Mouse (Mus musculus): Measurements from ENCODE around the gene Cdc42ep2. TPM values are rescaled to one million over a fixed set of nuclear protein-coding genes. Genes with fewer than 3 reads are reported as not detected.

Gene Cdc42ep2
- polyA plus RNA-seq, 1 experiment from 2014 or later = 3.9 TPM

GRCm38 (mm10) chr19:5912103-5913006 lies 12.3 kb downstream of the Cdc42ep2 start:
- Histone ChIP-seq H3K4me1 (ENCODE audit: control insufficient read depth, insufficient read depth, low read length) (peaks cover 13% of the 10 kb centered on the region), H3K4me2 (ENCODE audit: low read depth) (peak overlapping the region; percentile 49), H3K27me3 (ENCODE audit: control insufficient read depth, insufficient read depth, low read length) (no peaks in the 10 kb centered on the region), H3K9me3 (ENCODE audit: control insufficient read depth, low read length) (no peaks in the 10 kb centered on the region), H3K4me3 (ENCODE audit: low read depth, low read length) (peak overlapping the region; percentile 99), H3K36me3 (ENCODE audit: control insufficient read depth, insufficient read depth, low read length) (no peaks in the 10 kb centered on the region; the same call in 1 of the 2 replicates), H3K9ac (ENCODE audit: low read length) (peak overlapping the region; percentile 96), H3K27ac (ENCODE audit: low read depth, low read length) (peak overlapping the region; percentile 80)
- ATAC-seq (ENCODE audit: insufficient read depth, low FRiP score, low TSS enrichment) (peak; percentile 90), DNase-seq (ENCODE audit: low spot score) (peak; percentile 100)
- WGBS = under 1% methylated on average over 59 of the region's 59 CpGs

- H3K9me3 ChIP-seq (ENCODE audit: control insufficient read depth, low read length) = no peaks in the 10 kb centered on the region
- H3K27ac ChIP-seq (ENCODE audit: low read depth, low read length) = peak overlapping the region; percentile 80
- H3K4me3 ChIP-seq (ENCODE audit: low read depth, low read length) = peak overlapping the region; percentile 99
- H3K4me2 ChIP-seq (ENCODE audit: low read depth) = peak overlapping the region; percentile 49
- peak overlapping the region; percentile 96 for H3K9ac ChIP-seq (ENCODE audit: low read length)
- ATAC-seq (ENCODE audit: insufficient read depth, low FRiP score, low TSS enrichment) = no peak
- no peak for DNase-seq (ENCODE audit: low spot score)
- WGBS = 10% methylated on average over 14 of the region's 14 CpGs
- H3K36me3 ChIP-seq (ENCODE audit: control insufficient read depth, insufficient read depth, low read length) = peaks cover 4% of the 10 kb centered on the region; the same call in 1 of the 2 replicates
- H3K4me1 ChIP-seq (ENCODE audit: control insufficient read depth, insufficient read depth, low read length) = peaks cover 13% of the 10 kb centered on the region
- H3K27me3 ChIP-seq (ENCODE audit: control insufficient read depth, insufficient read depth, low read length) = no peaks in the 10 kb centered on the region
These were observed 13.1 kb downstream of the Cdc42ep2 start for GRCm38 (mm10) chr19:5911430-5912102.

- no peak for DNase-seq (ENCODE audit: low spot score)
- peak overlapping the region; percentile 39 for H3K9ac ChIP-seq (ENCODE audit: low read length)
- ATAC-seq (ENCODE audit: insufficient read depth, low FRiP score, low TSS enrichment) = no peak
- H3K27ac ChIP-seq (ENCODE audit: low read depth, low read length) = no peak overlapping the region
- peak overlapping the region; percentile 99; the same call in 1 of the 2 replicates for H3K4me3 ChIP-seq (ENCODE audit: low read depth, low read length)
- peaks cover 10% of the 10 kb centered on the region for H3K36me3 ChIP-seq (ENCODE audit: control insufficient read depth, insufficient read depth, low read length)
- WGBS = 73% methylated on average over 6 of the region's 6 CpGs
- peaks cover 13% of the 10 kb centered on the region for H3K4me1 ChIP-seq (ENCODE audit: control insufficient read depth, insufficient read depth, low read length)
- peak overlapping the region; percentile 30 for H3K4me2 ChIP-seq (ENCODE audit: low read depth)
- no peaks in the 10 kb centered on the region for H3K9me3 ChIP-seq (ENCODE audit: control insufficient read depth, low read length)
- H3K27me3 ChIP-seq (ENCODE audit: control insufficient read depth, insufficient read depth, low read length) = no peaks in the 10 kb centered on the region
These were observed 14.4 kb downstream of the Cdc42ep2 start for GRCm38 (mm10) chr19:5910221-5910620.

DNA sequence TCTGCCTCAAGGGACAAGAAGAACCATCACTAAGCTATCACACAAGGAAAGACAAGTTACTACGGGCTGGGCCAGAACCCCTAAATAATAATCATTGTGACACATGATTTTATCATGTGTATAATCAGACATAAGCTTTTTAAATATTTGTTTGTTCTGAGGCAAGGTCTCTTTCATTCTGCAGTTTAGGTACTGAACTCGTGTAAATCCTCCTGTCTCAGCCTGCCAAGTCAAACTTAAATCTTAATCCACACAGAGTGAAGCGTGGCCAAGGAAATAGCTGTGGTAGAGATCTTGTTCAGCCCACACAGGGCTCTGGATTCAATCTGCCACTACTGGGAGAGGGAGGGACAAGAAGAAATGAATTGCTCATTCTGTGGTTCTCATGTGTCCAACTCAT lies 17.3 kb downstream of the Cdc42ep2 start:
- Histone ChIP-seq H3K27me3 (ENCODE audit: control insufficient read depth, insufficient read depth, low read length) (no peaks in the 10 kb centered on the region), H3K9me3 (ENCODE audit: control insufficient read depth, low read length) (no peaks in the 10 kb centered on the region), H3K9ac (ENCODE audit: low read length) (no peak overlapping the region), H3K36me3 (ENCODE audit: control insufficient read depth, insufficient read depth, low read length) (peaks cover 23% of the 10 kb centered on the region), H3K4me1 (ENCODE audit: control insufficient read depth, insufficient read depth, low read length) (peaks cover 13% of the 10 kb centered on the region), H3K4me2 (ENCODE audit: low read depth) (no peak overlapping the region), H3K27ac (ENCODE audit: low read depth, low read length) (no peak overlapping the region), H3K4me3 (ENCODE audit: low read depth, low read length) (no peak overlapping the region)
- DNase-seq (ENCODE audit: low spot score) (no peak), ATAC-seq (ENCODE audit: insufficient read depth, low FRiP score, low TSS enrichment) (no peak)
- 95% methylated on average over 3 of the region's 3 CpGs for WGBS

DNA sequence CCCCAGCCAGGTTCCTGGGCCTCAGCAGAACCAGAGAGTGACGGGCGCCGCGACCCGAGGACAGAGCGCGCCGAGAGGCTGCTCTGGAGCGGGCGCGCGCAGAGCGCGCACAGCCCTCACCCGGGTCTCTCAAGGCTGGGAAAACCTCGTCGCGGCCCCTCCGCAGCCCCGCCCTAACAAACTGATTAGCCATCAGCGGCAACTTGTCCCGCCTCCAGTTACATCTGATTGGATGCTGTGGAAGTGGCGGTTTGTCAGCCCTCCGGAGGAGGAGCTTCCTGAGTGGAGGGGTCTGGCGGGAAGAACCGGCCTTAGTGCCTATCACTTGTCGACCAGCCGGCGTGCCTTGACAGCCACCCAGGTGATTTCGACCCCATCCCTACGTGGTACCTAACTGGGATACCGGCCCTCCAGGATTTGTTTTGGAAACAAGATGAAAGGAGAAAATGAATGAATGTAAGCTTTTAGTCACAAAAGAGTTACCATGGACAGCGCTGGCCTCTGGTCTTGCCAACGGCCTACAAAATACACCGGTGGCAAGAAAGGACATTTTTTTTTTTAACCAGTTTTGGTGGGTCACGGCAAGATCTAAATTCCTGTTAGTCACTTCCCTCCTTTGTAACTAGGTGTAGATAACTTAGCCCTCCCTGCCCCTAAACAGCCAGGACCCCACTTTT lies 30.5 kb downstream of the Cdc42ep2 start, which contains the start of gene Tigd3:
Gene Tigd3, minus strand, starts transcription at position 148 of the 677 bp plus-strand sequence.
- H3K27ac ChIP-seq (ENCODE audit: low read depth, low read length) = peak within 1 kb of the TSS; percentile 35; the same call in 1 of the 2 replicates
- WGBS = 5% methylated on average over 36 of the region's 36 CpGs

DNA sequence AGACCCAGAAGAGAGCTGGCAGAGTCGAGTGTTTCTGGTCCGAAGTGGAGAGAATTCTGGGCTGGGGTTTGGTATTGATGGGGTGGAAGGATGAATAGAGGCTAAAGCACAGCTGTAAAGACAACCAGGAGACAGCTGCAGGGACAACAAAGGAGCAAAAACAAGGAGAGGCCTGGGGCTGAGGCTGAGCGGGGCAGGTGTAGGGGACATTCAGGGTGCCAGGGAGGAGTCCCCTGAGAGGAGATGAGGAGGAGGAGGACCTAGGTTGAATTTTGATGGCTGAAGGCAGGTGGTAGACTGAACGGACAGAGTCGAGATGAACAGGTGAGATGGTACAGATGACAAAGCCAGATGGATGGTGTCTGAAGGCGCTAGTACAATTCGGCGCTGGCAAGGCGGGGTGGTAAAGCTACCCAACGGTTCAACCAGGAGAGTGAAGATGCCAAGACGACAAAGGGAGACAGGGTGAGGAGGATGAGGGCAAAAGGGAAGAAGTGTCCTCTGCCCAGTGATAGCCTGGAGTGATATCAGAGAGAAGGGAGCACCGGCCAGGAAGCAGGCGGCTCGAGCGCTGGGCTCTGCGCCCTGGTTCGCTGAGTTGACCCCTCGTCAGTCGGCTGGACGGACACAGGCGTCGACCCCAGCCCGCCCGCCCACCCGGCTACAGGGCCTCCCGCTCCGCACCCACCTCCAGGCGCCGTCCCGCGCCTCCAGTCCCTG lies 31.2 kb downstream of the Cdc42ep2 start:
- Histone ChIP-seq H3K27me3 (ENCODE audit: control insufficient read depth, insufficient read depth, low read length) (no peaks in the 10 kb centered on the region), H3K4me3 (ENCODE audit: low read depth, low read length) (peak overlapping the region; percentile 63), H3K9me3 (ENCODE audit: control insufficient read depth, low read length) (no peaks in the 10 kb centered on the region), H3K9ac (ENCODE audit: low read length) (peak overlapping the region; percentile 84), H3K4me1 (ENCODE audit: control insufficient read depth, insufficient read depth, low read length) (peaks cover 12% of the 10 kb centered on the region; the same call in 1 of the 2 replicates), H3K27ac (ENCODE audit: low read depth, low read length) (peak overlapping the region; percentile 35; the same call in 1 of the 2 replicates), H3K4me2 (ENCODE audit: low read depth) (peak overlapping the region; percentile 92), H3K36me3 (ENCODE audit: control insufficient read depth, insufficient read depth, low read length) (peaks cover 8% of the 10 kb centered on the region)
- no peak; the same call in none of the 2 replicates for ATAC-seq (ENCODE audit: insufficient read depth, low FRiP score, low TSS enrichment)
- DNase-seq (ENCODE audit: low spot score) = no peak
- whole genome bisulfite sequencing = 9% methylated on average over 31 of the region's 31 CpGs

More for the DNA sequence above, 30.5 kb downstream of the Cdc42ep2 start, which contains the start of gene Tigd3:
- H3K9me3 ChIP-seq (ENCODE audit: control insufficient read depth, low read length) = no peaks in the 10 kb centered on the region
- H3K36me3 ChIP-seq (ENCODE audit: control insufficient read depth, insufficient read depth, low read length) = peaks cover 9% of the 10 kb centered on the region
- peak; percentile 96 for ATAC-seq (ENCODE audit: insufficient read depth, low FRiP score, low TSS enrichment)
- H3K27me3 ChIP-seq (ENCODE audit: control insufficient read depth, insufficient read depth, low read length) = no peaks in the 10 kb centered on the region
- H3K4me1 ChIP-seq (ENCODE audit: control insufficient read depth, insufficient read depth, low read length) = peaks cover 12% of the 10 kb centered on the region; the same call in 1 of the 2 replicates
- H3K4me2 ChIP-seq (ENCODE audit: low read depth) = peak within 1 kb of the TSS; percentile 92
- peak; percentile 96 for DNase-seq (ENCODE audit: low spot score)
- H3K4me3 ChIP-seq (ENCODE audit: low read depth, low read length) = peak within 1 kb of the TSS; percentile 63
- H3K9ac ChIP-seq (ENCODE audit: low read length) = peak within 1 kb of the TSS; percentile 84

DNA sequence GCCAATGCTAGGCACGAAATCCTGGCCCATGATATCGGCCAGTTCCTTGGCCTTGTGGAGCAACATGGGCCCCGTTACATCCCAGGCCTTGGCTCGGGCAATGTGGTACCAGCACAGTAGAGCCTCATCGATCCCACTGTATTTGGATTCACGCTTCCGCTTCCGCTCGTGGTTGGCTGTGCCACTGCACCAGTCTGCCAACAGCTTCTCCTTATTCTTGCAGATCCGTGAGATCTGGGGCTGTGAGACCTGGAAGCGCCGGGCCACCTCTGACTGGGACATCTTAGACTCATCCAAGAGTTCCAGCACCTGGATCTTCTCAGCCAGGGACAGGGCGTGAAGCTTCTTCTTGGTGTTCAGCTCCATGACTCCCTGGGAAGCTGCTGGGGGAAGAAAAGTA lies 31.9 kb downstream of the Cdc42ep2 start:
- H3K4me3 ChIP-seq (ENCODE audit: low read depth, low read length) = peak overlapping the region; percentile 63
- no peaks in the 10 kb centered on the region for H3K9me3 ChIP-seq (ENCODE audit: control insufficient read depth, low read length)
- ATAC-seq (ENCODE audit: insufficient read depth, low FRiP score, low TSS enrichment) = no peak
- H3K36me3 ChIP-seq (ENCODE audit: control insufficient read depth, insufficient read depth, low read length) = peaks cover 4% of the 10 kb centered on the region
- H3K4me1 ChIP-seq (ENCODE audit: control insufficient read depth, insufficient read depth, low read length) = peaks cover 12% of the 10 kb centered on the region; the same call in 1 of the 2 replicates
- whole genome bisulfite sequencing = 92% methylated on average over 13 of the region's 13 CpGs
- no peaks in the 10 kb centered on the region for H3K27me3 ChIP-seq (ENCODE audit: control insufficient read depth, insufficient read depth, low read length)
- no peak for DNase-seq (ENCODE audit: low spot score)
- H3K4me2 ChIP-seq (ENCODE audit: low read depth) = peak overlapping the region; percentile 92
- H3K27ac ChIP-seq (ENCODE audit: low read depth, low read length) = no peak overlapping the region
- peak overlapping the region; percentile 84 for H3K9ac ChIP-seq (ENCODE audit: low read length)
